Mouse (Mus musculus) right cerebral cortex, postnatal 14 days (tissue): ENCODE measurements around the gene 1190007I07Rik.

ENCODE experiments used
- DNase-seq: peaks from one replicate; pipeline ENCODE4 v3.0.0; 2022

1190007I07Rik gene

DNA sequence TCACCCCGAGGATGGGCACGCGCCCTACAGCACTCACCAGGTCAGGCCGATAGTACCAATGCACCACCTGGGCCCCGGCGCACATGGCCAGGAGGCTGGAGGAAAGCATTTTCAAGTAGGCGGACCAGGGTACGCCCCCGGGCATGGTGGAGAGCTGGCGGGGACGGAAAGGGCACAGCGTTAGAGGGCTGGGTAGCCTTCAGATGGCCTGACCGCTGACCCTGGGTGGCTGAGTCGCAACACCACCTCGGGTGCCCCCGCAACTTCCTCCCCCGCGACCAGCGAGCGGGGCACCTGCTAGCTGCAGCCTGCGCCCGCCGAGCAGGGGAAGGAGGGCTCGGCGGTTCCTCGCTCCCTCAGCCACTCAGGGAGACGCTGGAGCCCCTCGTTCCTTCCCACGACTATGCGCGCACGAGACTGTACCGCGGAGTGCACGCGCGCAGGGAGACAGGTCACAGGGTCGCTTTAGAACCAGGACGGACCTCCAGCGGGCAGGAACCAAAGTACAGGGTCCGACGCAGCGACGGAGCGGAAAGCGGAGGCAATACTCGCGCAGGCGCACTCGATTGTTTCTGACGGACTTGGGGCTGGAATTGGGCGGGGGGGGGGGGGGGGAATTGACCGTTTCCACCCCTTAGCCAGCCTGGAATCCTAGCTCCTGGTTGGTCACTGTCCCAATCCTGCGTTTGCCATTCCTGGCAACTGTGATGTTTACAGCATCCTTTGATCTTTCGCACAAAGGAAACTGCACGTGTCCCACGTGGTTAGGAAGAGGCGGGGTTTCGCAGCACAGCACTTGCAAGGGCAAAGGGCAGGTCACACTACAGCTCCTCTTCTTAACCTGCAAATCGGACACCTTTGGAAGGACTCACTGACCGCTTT, at the start of gene 1190007I07Rik:
Gene 1190007I07Rik (minus strand): TSS at position 558 of the 882 bp plus-strand sequence.
- peak; percentile 96 for DNase-seq

DNA sequence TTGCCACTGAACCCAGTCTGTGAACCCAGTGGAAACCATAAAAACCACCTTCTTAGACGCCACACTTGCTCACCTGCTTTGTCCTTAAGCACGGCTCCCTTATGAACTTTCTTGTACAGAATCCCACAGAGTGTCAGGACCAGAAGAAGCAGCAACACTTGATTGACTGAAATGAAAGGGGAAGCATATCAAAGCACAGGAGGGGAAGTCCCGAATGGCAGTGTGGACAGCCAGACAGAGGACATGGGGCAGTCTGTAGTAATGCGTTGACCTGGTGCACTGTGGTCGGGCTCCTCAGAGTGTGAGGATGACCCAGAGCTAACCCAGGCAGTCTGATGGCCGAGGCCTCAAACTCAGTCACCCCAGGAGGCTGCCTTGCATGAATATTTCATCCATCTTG, 47.2 kb upstream of the 1190007I07Rik start:
- no peak for DNase-seq

DNA sequence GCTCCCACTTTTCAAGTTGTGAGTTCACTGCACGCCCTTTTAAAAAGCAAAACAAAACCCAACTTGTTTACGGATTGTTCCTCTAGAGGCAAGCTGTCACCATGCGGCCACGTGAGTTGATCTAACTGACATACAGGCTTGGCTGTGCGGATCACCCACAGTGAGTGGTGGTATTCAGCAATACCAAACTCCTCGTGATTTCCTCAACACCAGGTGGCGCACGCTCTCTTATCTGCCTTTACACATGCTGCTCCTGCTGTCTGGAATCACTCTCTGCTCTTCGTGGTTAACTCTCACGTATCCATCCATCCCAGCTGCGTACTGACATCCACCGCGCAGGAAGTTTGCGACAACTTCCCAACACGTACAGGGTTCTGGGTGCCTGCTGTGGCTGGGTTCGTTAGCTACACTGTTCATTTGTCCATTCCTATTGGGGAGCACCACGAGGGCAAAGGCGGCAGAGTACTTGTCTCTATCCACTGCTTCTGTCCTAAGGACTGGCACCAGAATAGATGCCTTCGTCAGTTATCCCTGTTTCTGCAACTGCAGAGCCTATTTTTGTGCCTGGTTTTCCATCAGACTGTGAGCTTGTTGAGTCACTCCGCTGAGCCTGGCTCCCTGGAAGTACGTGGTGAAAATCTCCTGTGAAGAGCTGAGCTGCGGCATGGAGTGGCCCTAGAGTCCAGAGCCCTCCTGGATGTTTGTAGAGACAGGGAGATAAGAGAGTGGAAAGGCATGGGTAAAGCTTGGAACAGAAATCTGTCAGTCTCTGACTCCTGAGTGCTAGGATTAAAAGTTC, 43.6 kb upstream of the 1190007I07Rik start:
- peak; percentile 93 for DNase-seq

DNA sequence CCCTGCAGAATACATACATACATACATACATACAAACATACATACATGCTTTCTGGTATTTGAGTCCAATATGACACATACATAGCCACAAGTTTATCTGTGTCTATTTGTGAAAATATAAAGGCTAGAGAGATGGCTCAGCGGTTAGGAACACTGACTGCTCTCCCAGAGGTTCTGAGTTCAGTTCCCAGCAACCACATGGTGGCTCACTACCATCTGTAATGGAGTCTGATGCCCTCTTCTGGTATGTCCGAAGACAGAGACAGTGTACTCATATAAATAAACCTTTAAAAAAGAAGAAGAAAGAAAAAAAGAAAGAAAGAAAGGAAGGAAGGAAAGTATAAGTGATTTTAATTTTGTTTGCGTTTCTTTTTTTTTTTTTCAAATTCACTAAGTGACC, 42.9 kb upstream of the 1190007I07Rik start:
- no peak for DNase-seq

DNA sequence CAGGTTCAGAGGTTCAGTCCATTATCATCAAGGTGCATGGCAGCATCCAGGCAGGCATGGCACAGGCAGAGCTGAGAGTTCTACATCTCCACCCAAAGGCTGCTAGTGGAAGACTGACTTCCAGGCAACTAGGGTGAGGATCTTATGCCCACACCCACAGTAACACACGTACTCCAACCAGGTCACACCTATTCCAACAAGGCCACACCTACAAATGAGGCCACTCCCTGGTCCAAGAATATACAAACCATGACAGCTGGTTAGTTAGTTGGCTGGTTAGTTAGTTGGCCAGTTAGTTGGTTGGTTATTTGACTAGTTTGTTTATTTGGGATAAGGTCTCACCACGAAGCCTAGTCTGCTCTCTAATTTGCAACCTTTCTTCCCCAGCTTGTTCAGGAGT, 40.3 kb upstream of the 1190007I07Rik start:
- no peak for DNase-seq

DNA sequence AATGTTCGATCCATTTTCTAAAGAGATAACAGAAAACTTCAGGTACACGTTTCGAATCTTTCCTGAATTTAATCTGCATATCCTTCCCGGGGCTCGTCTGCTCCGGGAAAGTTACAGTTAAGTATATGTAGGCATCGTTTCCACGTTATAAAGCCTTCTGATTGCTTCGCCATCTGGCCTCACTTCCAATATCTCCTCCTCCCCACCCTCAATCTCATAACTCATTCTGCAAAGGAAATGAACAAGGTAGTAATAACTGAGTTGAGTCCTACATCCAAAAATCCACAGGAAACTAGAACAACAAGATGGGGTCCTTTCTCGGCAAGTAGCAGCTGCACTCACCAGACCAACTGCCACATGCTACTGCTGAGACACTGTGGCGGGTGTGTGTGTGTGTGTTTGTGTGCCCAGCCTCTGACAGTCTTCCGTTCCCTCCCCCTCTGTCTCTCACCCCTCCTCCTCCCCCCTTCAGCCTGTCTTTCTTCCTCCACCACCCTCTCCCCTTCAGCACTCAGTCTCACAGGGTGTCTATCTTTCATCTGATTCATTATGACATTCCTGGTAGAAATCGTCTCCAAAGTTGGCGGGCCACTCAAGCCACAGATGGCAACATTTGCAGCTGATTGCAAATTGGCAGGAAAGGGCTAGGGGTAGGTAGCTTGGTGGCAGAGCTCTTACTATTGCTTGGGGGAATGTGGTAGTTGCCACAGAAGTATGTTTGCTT, 39.4 kb upstream of the 1190007I07Rik start:
- no peak for DNase-seq

DNA sequence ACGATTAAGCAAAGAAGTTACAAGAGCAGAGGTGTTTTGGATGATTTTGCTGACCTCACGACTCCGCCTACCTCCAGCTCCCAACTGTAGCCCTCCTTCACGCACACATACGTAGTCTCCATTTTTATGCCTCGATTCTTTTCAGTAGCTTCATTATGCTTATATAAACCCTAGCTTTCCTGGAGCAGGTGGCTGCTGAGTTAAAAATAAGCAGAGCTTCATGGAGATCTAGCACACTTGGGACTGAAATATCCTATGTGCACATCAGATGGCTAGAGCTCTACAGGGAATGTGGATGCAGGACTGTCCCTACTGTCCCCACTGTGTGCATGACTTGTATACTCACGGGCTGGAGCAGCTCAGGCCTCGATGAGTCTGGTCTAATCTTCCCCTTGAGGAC, 38.8 kb upstream of the 1190007I07Rik start:
- no peak for DNase-seq

DNA sequence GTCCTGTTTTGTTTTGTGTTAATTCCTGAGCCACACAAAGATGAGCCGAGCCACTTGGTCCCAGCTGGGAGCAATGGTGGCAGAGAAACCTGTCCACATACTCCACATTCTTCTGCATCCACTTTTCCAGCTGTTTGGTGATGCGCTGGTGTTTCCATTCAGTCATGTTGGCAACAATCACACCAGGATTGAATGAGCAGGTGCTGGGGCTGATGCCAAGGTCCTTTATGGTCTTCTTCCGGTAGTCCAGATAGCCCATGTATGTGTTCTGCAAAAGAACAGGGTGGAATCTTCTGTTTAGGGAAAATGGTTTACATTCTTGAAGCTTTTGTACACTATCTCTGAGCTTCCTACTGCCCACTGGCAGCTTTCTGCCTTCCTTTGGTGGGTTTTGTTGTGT, 31.6 kb upstream of the 1190007I07Rik start:
- DNase-seq: no peak

DNA sequence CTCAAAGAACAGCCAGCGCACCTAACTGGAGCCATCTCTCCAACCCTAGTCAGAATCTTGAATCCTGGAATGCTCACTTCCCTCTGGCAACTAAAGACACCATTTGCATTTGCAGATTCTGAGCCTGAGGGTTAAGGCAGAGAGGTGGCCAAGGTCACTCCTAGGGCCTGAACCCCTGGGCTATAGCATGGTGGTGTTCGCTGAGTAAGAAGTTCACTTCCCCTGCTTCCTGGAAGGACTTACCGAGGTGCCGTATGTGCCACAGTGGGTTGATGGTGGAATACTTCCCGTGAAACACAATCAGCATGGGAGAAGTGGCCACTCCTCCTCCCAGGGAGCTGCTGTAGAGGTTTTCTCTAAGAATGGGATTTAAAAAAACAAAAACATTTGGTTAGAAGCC, 29.6 kb upstream of the 1190007I07Rik start:
- DNase-seq: no peak

DNA sequence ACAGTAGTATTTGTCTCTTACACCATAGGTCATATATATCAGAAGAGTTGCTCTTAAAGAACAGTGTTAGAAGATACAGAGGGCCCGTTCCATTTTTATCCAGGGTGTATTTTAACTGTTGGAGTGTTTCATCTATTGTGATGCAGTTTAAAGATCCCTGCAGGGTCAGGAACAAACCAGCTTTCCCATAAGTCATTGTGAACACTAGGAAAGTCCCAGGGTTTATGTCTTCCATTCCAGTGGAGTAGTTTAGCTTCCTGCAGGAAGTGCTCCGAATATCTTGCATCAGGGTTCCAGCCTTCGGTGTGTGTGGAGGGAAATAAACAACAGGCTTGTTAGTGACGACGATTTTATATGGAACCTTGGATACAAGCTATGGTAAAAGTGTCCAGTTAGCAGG, 28.2 kb upstream of the 1190007I07Rik start:
- no peak for DNase-seq

DNA sequence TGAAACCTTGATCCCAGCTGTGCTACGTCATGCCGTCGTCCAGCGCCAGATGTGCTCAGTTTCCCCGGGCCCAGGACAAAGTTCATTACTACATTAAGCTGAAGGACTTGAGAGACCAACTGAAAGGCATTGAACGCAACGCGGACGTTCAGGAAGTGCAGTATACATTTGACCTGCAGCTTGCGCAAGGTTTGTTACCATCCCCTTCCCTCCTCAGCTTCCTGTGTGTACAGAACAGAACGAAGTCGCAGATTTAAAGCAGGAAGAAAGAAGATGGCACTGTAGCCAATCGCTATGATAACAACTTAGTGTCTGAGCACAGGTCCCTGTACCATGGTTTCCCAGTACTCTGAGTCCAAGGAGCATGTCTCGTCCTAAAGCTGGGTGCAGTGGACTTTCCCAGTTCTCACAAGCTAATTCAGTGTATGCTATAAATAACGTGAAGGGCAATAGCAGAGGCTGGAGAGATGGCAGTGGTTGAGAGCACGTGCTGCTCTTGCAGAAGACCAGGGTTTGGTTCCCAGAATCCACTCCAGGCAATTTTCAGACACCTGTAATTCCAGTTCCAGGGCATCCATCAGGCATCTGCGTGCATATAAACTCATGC, 24.3 kb upstream of the 1190007I07Rik start:
- no peak for DNase-seq

DNA sequence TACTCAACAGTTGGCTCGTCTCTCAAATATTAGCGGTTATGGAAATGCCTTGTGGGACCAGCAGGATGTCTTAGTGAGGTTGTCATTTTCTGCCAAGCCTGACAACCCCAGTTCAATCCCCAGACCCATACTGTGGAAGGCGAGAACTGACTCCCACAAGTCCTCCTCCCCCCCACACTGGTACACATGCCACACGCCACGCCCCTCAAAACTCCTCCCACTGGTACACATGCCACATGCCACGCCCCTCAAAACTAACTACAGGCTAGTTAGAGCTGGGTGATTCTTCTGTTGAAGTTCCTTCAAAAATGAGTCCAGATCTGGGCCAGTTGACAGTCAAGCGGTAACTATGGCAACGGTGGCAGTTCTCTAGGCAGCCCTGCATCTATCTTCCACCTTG, 23.1 kb upstream of the 1190007I07Rik start:
- DNase-seq: no peak

DNA sequence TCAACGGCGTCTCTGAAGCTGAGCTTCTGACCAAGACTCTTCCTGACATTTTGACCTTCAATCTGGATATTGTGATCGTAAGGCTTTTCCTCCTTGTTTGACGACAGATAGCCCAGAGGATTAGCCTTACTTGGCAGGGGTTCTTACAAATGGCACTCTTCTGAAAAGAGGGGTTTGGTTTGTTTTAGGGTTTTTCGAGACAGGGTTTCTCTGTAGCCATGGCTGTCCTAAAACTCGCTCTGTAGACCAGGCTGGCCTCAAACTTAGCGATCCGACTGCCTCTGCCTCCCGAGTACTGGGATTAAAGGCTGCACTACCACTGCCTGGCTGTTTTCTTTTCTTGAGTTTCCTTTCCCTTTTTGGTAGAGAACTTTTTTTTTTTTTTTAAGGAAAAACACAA, 18.5 kb upstream of the 1190007I07Rik start:
- DNase-seq: no peak

DNA sequence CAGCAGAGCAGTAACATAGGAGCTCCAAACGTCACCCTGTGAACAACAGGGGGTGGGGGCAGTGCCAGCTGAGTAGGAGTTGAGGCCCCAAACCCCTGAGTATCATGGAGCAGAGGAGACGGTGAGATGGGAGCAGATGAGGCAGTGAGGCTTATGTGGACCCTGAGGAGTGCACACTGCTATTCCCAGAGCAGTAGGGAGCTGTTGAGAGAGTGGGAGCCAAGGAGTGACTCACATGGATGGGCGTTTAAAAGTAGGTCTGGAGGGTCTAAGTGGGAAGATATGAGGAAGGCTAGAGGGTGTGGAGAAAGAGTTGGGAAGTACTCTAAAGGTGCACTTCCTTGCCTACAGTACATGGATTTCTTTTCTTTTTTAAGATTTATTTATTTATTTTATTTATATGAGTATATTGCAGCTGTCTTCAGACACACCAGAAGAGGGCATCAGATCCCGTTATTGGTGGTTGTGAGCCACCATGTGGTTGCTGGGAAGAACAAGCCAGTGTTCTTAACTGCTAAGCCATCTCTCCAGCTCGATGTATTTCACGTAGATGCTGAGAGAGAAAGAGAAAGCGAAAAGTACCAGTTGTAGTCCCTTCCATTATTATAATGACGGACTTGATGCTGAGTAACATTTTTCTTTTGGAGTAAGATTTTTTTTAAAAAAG, 16.1 kb upstream of the 1190007I07Rik start:
- no peak for DNase-seq

DNA sequence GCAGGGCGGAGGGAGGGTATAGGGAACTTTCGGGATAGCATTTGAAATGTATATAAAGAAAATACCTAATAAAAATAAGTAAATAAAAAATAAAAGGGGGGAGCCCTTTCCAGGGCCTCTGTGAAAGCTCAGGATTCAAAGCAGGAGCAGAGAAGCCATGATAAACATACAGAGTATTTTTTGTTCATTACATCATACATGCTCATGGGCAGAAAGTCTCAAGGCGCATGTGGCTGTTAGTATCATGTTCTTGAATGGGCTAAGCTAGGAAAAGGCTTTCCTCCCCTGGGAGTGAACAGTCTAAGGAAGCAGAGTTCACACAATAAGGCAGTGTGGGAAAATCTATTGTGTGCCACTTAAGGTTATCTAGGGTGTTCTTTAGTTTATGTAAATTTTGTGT, 13.3 kb upstream of the 1190007I07Rik start:
- DNase-seq: no peak

DNA sequence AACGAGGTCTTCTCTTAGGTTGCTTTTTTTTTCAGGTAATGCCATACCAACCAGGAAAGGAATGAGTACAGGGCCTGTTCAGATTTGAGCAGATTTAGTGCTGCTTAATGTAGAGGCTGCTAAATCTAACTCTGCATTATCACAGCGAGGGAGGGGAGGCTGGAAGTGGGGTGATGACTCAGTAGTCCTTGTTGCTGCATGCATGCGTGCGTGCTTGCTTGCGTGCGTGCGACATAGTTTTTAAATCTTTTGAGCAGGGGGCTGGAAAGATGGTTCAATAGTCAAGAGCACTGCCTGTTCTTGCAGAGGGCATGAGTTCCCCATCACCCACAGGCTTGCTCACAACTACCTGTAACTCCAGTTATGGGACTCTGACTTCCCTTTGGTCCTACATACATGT, 11.3 kb upstream of the 1190007I07Rik start:
- no peak for DNase-seq

DNA sequence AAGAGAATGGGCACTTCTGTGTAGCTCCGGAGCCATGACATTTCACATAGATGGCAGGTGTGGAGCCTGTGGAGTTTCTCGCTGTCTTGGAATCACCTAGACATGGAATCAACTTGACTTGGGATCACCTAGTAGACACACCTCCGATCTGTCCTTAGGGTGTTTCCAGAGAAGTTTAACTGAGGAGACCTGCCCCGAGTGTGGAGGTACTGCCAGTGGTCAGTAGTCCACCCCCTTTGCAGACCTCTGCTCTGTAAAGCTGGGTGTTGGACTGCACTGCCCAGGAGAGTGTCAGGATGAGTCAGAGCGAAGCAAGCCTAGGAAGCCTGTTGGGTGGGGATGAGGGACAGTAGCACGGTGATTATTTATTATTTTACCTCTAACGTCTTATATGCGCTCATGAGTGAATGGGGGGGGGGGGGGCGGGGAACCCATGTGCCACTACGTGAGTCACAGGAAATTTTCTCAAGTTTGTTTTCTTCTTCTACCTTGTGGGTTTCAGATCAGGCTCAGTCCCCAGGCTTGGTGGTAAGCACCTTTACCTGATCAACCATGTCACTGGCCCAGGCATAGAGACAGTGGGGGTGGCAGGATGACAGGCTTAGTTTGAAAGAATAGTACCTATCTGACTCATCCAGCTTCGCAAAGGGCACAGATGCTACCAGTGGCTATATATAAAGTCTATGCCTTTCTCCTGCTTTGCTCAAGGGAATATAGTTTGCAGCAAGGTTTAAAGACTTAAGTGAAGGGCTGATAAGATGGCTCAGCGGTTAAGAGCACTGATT, 9.7 kb upstream of the 1190007I07Rik start:
- DNase-seq: no peak

DNA sequence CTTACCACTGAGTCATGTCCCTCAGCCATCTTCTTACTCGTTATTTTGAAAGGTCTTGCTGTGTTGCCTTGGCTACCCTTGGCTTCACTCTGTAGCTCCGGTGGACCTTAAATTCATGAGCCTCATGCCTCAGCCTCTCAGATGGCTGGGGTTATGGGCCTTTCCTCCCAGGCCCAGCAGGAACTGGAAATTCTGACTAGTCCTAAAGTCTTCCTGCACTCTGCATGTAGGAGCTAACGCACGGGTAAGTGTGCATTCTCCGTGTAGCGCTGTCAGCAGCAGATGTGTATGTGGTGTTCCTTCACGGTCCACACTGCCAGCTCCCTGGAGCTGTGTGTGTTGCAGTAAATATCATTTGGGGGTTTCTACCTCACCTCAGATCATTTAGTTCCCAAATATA, 8.1 kb upstream of the 1190007I07Rik start:
- DNase-seq: no peak

DNA sequence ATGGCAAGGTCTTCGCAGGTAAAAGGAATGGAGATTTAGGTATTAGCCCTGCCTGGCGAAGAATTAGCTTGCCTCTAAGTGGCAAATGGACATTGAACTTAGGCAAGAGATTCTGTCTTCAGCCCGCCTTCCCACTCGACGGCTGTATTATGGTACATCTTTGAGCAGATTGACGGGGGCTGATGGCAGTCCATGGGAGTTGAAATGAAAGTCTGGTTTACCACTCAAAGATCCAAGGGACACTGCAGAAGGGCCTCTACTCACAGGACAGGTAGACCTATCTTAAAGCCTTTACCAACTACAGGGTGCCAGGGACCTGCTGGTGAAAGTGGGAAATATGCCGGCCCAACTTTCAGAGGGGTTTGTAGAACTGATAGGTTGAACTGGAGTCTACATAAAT, 7.5 kb upstream of the 1190007I07Rik start:
- DNase-seq: no peak

DNA sequence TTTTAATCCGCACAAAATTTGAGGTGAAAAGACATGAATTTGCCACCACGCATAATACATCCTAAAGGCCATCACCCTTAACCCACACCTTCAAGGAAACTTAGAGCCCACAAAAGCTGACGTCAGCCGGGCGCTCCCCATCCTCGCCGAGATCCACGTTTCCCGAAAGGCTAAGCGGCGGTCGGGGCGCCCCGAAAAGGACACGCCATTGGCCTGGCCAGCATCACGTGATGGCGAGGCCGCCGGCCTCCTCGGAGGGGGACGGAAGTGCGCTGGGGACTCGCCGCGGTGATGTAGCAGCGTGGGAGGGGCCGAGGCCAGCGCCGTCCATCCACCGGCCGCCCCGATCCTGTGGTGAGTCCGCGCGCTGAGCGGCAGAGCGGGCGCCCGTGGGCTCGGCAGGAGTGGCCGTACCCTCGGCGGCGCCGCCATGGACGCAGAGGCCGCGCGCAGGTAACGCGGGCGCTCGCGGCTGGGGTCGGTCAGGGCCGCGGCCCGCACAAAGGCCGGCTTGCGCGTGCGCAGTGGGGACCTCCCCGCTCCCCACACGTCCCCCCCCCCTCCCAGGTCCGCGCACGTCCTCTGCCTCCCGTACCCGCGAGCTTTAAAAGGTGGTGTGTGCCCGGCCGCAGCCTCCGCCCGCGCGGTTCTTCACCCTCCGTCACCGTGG, 6.7 kb upstream of the 1190007I07Rik start, which contains the start of gene Tdg:
Gene Tdg (plus strand): TSS at position 243 of the 670 bp plus-strand sequence.
- DNase-seq: peak; percentile 90

DNA sequence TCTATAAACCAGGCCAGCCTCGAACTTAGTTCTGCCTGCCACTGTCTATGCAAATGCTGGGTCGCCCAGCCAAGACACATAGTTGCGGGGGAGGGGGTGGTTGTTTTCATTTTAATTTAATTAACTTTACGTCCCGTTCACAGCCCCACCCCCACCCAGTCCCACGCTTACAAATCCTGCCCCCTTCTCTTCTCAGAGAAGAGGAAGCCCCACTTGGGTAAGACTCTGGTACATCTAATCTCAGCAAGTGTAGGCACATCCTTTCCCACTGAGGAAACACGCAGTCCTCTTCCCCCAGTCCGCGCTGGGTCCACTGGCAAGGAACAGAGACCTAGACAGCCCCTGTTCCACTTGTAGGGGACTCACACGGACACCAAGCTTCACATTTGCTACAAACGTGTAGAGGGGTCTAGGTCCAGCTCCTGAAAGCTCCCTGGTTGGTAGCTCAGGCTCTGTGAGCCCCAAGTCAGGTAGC, 6.1 kb upstream of the 1190007I07Rik start:
- DNase-seq: peak; percentile 14
